Mouse (Mus musculus): ENCODE measurements at regions not wholly inside any gene's neighbourhood (a gene's known extent, or its start where the extent isn't known, plus 50 kb on each side); places are given as distances from the start of the nearest gene placed in this dataset.

- no peaks in the 10 kb centered on the region for H3K36me3 ChIP-seq (replicated peaks in 1 of 2; ENCODE audit: control insufficient read depth in 1 of 2, insufficient read depth in 1 of 2, low read length in 1 of 2)
- no peak overlapping the region for H3K4me2 ChIP-seq (ENCODE audit: insufficient read depth, low read depth, poor library complexity, severe bottlenecking)
- no peak for DNase-seq (ENCODE audit: extremely low read depth)
- no peaks in the 10 kb centered on the region for H3K27me3 ChIP-seq (replicated peaks)
- H3K27ac ChIP-seq (ENCODE audit: insufficient read depth, low read depth), result no peak overlapping the region
- H3K4me3 ChIP-seq (replicated peaks in 1 of 3; ENCODE audit: low read depth in 2 of 3, low read length in 2 of 3, poor library complexity in 1 of 3), result no peak overlapping the region
- TF ChIP-seq JUN (IDR thresholded peaks at IDR 0.05; ENCODE audit: insufficient read depth, low read depth, low read length) (no peak), CHD1 (IDR thresholded peaks at IDR 0.05; ENCODE audit: low read depth, low read length) (no peak), POLR2A (IDR thresholded peaks at IDR 0.05; ENCODE audit: low read depth, low read length) (no peak), IRF4 (IDR thresholded peaks at IDR 0.05; ENCODE audit: low read depth, low read length) (no peak), E2F4 (IDR thresholded peaks at IDR 0.05; ENCODE audit: insufficient replicate concordance, low read depth, low read length) (no peak), POLR2AphosphoS2 (IDR thresholded peaks at IDR 0.05; ENCODE audit: low read depth, low read length) (no peak)
- in situ Hi-C loops (cut with MboI; ENCODE audit: low pct_ligation_motif_present, low pct_unique_long_range_greater_than_20kb, low sequenced_read_pairs) (loop anchor here (25.0 kb wide), 2 partner anchors 266 to 816 kb away; partner anchors contain the start of gene Cfap299), dilution Hi-C loops (cut with MboI; ENCODE audit: extremely low pct_ligation_motif_present, extremely low pct_unique_long_range_greater_than_20kb, low sequenced_read_pairs) (no loop called here)
- no peaks in the 10 kb centered on the region for H3K79me2 ChIP-seq (replicated peaks; ENCODE audit: control insufficient read depth, extremely low read depth, insufficient read depth, poor library complexity, severe bottlenecking)
- no peak overlapping the region for H3K9ac ChIP-seq (ENCODE audit: insufficient read depth, low read depth)
- H3K4me1 ChIP-seq (ENCODE audit: control insufficient read depth in 1 of 2, insufficient read depth in 2 of 2), result peaks cover 0 to under 1% of the 10 kb centered on the region in 2 experiments; a peak in 1 of 4 replicates
- H3K9me3 ChIP-seq (replicated peaks; ENCODE audit: low read length), result no peaks in the 10 kb centered on the region
Measured at GRCm38 (mm10) chr5:99153269-99153850, 116.2 kb upstream of the Prkg2 start.

GRCm38 (mm10) chr5:99152299-99152698, 115.1 kb upstream of the Prkg2 start:
- in situ Hi-C loops (cut with MboI; ENCODE audit: low pct_ligation_motif_present, low pct_unique_long_range_greater_than_20kb, low sequenced_read_pairs), result loop anchor here (25.0 kb wide), 2 partner anchors 265 to 815 kb away; partner anchors contain the start of gene Cfap299
- dilution Hi-C loops (cut with MboI; ENCODE audit: extremely low pct_ligation_motif_present, extremely low pct_unique_long_range_greater_than_20kb, low sequenced_read_pairs), result no loop called here

GRCm38 (mm10) chr5:99149904-99150303, 112.8 kb upstream of the Prkg2 start:
- Histone ChIP-seq H3K36me3 (replicated peaks in 1 of 2; ENCODE audit: control insufficient read depth in 1 of 2, insufficient read depth in 1 of 2, low read length in 1 of 2) (no peaks in the 10 kb centered on the region), H3K9me3 (replicated peaks; ENCODE audit: low read length) (no peaks in the 10 kb centered on the region), H3K79me2 (replicated peaks; ENCODE audit: control insufficient read depth, extremely low read depth, insufficient read depth, poor library complexity, severe bottlenecking) (no peaks in the 10 kb centered on the region), H3K4me2 (ENCODE audit: insufficient read depth, low read depth, poor library complexity, severe bottlenecking) (no peak overlapping the region), H3K4me3 (replicated peaks in 1 of 3; ENCODE audit: low read depth in 2 of 3, low read length in 2 of 3, poor library complexity in 1 of 3) (no peak overlapping the region), H3K4me1 (ENCODE audit: control insufficient read depth in 1 of 2, insufficient read depth in 2 of 2) (no peaks in the 10 kb centered on the region; a peak in 1 of 4 replicates), H3K9ac (ENCODE audit: insufficient read depth, low read depth) (no peak overlapping the region), H3K27me3 (replicated peaks) (no peaks in the 10 kb centered on the region), H3K27ac (ENCODE audit: insufficient read depth, low read depth) (no peak overlapping the region)
- dilution Hi-C loops (cut with MboI; ENCODE audit: extremely low pct_ligation_motif_present, extremely low pct_unique_long_range_greater_than_20kb, low sequenced_read_pairs) (no loop called here), in situ Hi-C loops (cut with MboI; ENCODE audit: low pct_ligation_motif_present, low pct_unique_long_range_greater_than_20kb, low sequenced_read_pairs) (loop anchor here (25.0 kb wide), 2 partner anchors 263 to 813 kb away; partner anchors contain the start of gene Cfap299)
- no peak for DNase-seq (ENCODE audit: extremely low read depth)
- TF ChIP-seq POLR2A (IDR thresholded peaks at IDR 0.05; ENCODE audit: low read depth, low read length), result no peak
- no peak for TF ChIP-seq ZKSCAN1 (IDR thresholded peaks at IDR 0.05; ENCODE audit: borderline replicate concordance, low read depth, low read length)
- TF ChIP-seq KAT2A (IDR thresholded peaks at IDR 0.05; ENCODE audit: insufficient replicate concordance, low read length), result no peak
- no peak for TF ChIP-seq MYC (IDR thresholded peaks at IDR 0.05; ENCODE audit: low read depth, low read length)
- no peak for TF ChIP-seq UBTF (IDR thresholded peaks at IDR 0.05; ENCODE audit: low read depth, low read length)
- TF ChIP-seq CHD2 (IDR thresholded peaks at IDR 0.05; ENCODE audit: low read length), result no peak
- no peak for TF ChIP-seq MAFK (IDR thresholded peaks at IDR 0.05; ENCODE audit: insufficient replicate concordance, low read length)
- no peak for TF ChIP-seq PAX5 (IDR thresholded peaks at IDR 0.05; ENCODE audit: low read length)

More at GRCm38 (mm10) chr5:99152299-99152698, 115.1 kb upstream of the Prkg2 start:
- Histone ChIP-seq H3K27me3 (replicated peaks) (no peaks in the 10 kb centered on the region), H3K9me3 (replicated peaks; ENCODE audit: low read length) (no peaks in the 10 kb centered on the region), H3K9ac (ENCODE audit: insufficient read depth, low read depth) (no peak overlapping the region), H3K79me2 (replicated peaks; ENCODE audit: control insufficient read depth, extremely low read depth, insufficient read depth, poor library complexity, severe bottlenecking) (no peaks in the 10 kb centered on the region), H3K4me1 (ENCODE audit: control insufficient read depth in 1 of 2, insufficient read depth in 2 of 2) (no peaks in the 10 kb centered on the region; a peak in 1 of 4 replicates), H3K27ac (ENCODE audit: insufficient read depth, low read depth) (no peak overlapping the region), H3K36me3 (replicated peaks in 1 of 2; ENCODE audit: control insufficient read depth in 1 of 2, insufficient read depth in 1 of 2, low read length in 1 of 2) (no peaks in the 10 kb centered on the region), H3K4me2 (ENCODE audit: insufficient read depth, low read depth, poor library complexity, severe bottlenecking) (no peak overlapping the region), H3K4me3 (replicated peaks in 1 of 3; ENCODE audit: low read depth in 2 of 3, low read length in 2 of 3, poor library complexity in 1 of 3) (no peak overlapping the region)
- no peak for TF ChIP-seq IRF4 (IDR thresholded peaks at IDR 0.05; ENCODE audit: low read depth, low read length)
- DNase-seq (ENCODE audit: extremely low read depth), result no peak

All from CH12.LX (cell line).